Mouse (Mus musculus): ENCODE measurements around the gene Tmem185b.

Tmem185b gene

GRCm38 (mm10) chr1:119503181-119503580 is 22.8 kb upstream of the Tmem185b start:
- DNase-seq (ENCODE audit: low spot score): no peak

- DNase-seq (ENCODE audit: low spot score): no peak
Measured at GRCm38 (mm10) chr1:119503808-119504207, 22.2 kb upstream of the Tmem185b start.

GRCm38 (mm10) chr1:119504260-119505062 is 21.5 kb upstream of the Tmem185b start, which contains the start of gene Ralb:
TSS of gene Ralb (minus strand) at chr1:119504794.
- DNase-seq (ENCODE audit: low spot score): peak; percentile 98

GRCm38 (mm10) chr1:119505951-119506350 is 20.0 kb upstream of the Tmem185b start:
- no peak for DNase-seq (ENCODE audit: low spot score)

GRCm38 (mm10) chr1:119508548-119508947 is 17.4 kb upstream of the Tmem185b start:
- no peak for DNase-seq (ENCODE audit: low spot score)

GRCm38 (mm10) chr1:119509474-119509873 is 16.5 kb upstream of the Tmem185b start:
- no peak for DNase-seq (ENCODE audit: low spot score)

GRCm38 (mm10) chr1:119510409-119510808 is 15.6 kb upstream of the Tmem185b start:
- no peak for DNase-seq (ENCODE audit: low spot score)

GRCm38 (mm10) chr1:119510857-119511256 is 15.1 kb upstream of the Tmem185b start:
- DNase-seq (ENCODE audit: low spot score): peak; percentile 29

- DNase-seq (ENCODE audit: low spot score): no peak
Measured at GRCm38 (mm10) chr1:119518060-119518459, 7.9 kb upstream of the Tmem185b start.

- DNase-seq (ENCODE audit: low spot score): no peak
Measured at GRCm38 (mm10) chr1:119518786-119519185, 7.2 kb upstream of the Tmem185b start.

- DNase-seq (ENCODE audit: low spot score): no peak
Measured at GRCm38 (mm10) chr1:119519286-119519685, 6.7 kb upstream of the Tmem185b start.

- DNase-seq (ENCODE audit: low spot score): no peak
Measured at GRCm38 (mm10) chr1:119521029-119521428, 4.9 kb upstream of the Tmem185b start.

GRCm38 (mm10) chr1:119521681-119522080 is 4.3 kb upstream of the Tmem185b start:
- no peak for DNase-seq (ENCODE audit: low spot score)

- DNase-seq (ENCODE audit: low spot score): no peak
Measured at GRCm38 (mm10) chr1:119522726-119523125, 3.2 kb upstream of the Tmem185b start.

- no peak for DNase-seq (ENCODE audit: low spot score)
Measured at GRCm38 (mm10) chr1:119523369-119523768, 2.6 kb upstream of the Tmem185b start.

GRCm38 (mm10) chr1:119523826-119524225 is 2.1 kb upstream of the Tmem185b start:
- DNase-seq (ENCODE audit: low spot score): no peak

- DNase-seq (ENCODE audit: low spot score): no peak
Measured at GRCm38 (mm10) chr1:119525004-119525444, 936 bp upstream of the Tmem185b start.

GRCm38 (mm10) chr1:119530941-119531340 is 5.0 kb downstream of the Tmem185b start:
- no peak for DNase-seq (ENCODE audit: low spot score)

- DNase-seq (ENCODE audit: low spot score): no peak
Measured at GRCm38 (mm10) chr1:119532165-119532564, 6.2 kb downstream of the Tmem185b start.

GRCm38 (mm10) chr1:119533093-119533805 is 7.3 kb downstream of the Tmem185b start:
- DNase-seq (ENCODE audit: low spot score): no peak

GRCm38 (mm10) chr1:119534341-119534740 is 8.4 kb downstream of the Tmem185b start:
- no peak for DNase-seq (ENCODE audit: low spot score)

GRCm38 (mm10) chr1:119536122-119536521 is 10.2 kb downstream of the Tmem185b start:
- no peak for DNase-seq (ENCODE audit: low spot score)

GRCm38 (mm10) chr1:119537651-119538050 is 11.7 kb downstream of the Tmem185b start:
- no peak for DNase-seq (ENCODE audit: low spot score)

Measured in embryo, embryonic 10 days (tissue).